Mouse (Mus musculus): ENCODE results near the gene Ces1c. TPM values are rescaled to one million over a fixed set of nuclear protein-coding genes. Genes with fewer than 3 reads are reported as not detected.

Ces1c gene
- polyA plus RNA-seq, 2 experiments from 2014 or later, result not detected

Other genes starting within 250 kb of the Ces1c start
- gene Capns2, start 229.9 kb downstream of the Ces1c start, polyA plus RNA-seq (2017; shearing (Covaris generic)), result not detected
- not detected for gene Slc6a2, start 171.2 kb downstream of the Ces1c start, polyA plus RNA-seq (2017; shearing (Covaris generic))
- not detected for gene Ces1a, start 83.1 kb downstream of the Ces1c start, polyA plus RNA-seq (2017; shearing (Covaris generic))
- gene Ces1b, start 51.3 kb downstream of the Ces1c start, polyA plus RNA-seq (2017; shearing (Covaris generic)), result not detected
- gene Ces1d, start 66.6 kb upstream of the Ces1c start, polyA plus RNA-seq (2017; shearing (Covaris generic)), result not detected
- not detected for gene Ces1e, start 98.3 kb upstream of the Ces1c start, polyA plus RNA-seq (2017; shearing (Covaris generic))
- not detected for gene Ces1f, start 148.5 kb upstream of the Ces1c start, polyA plus RNA-seq (2017; shearing (Covaris generic))
- not detected for gene Ces1g, start 206.0 kb upstream of the Ces1c start, polyA plus RNA-seq (2017; shearing (Covaris generic))
- gene Ces1h, start 248.4 kb upstream of the Ces1c start, polyA plus RNA-seq (2017; shearing (Covaris generic)), result not detected